Mouse (Mus musculus) kidney, embryonic 14.5 days (tissue): ENCODE results near the gene Hddc3. TPM values are rescaled to one million over a fixed set of nuclear protein-coding genes. Genes with fewer than 3 reads are reported as not detected.
A peak's percentile ranks its signal among the peaks of the same experiment; 100 is the strongest.

Source experiments
- ATAC-seq: fragments of 200-750 bp; cut with Nextera tagmentation; 2 replicates; pipeline ENCODE4 v1.8.0; 2017; ENCODE audit warnings: moderate number of reproducible peaks, mild to moderate bottlenecking, moderate TSS enrichment, moderate library complexity; ENCODE audit not compliant: low FRiP score, low TSS enrichment
- H3K27ac ChIP-seq: fragments of 300-500 bp; sonication (generic); 2 replicates; pipeline ENCODE4 v1.5.1; 2014; ENCODE audit warnings: low read depth, mild to moderate bottlenecking, low read length, moderate library complexity, mixed read lengths
- H3K27me3 ChIP-seq: fragments of 300-500 bp; sonication (generic); 2 replicates; pipeline ENCODE4 v1.6.1; 2014; ENCODE audit warnings: mild to moderate bottlenecking, low read length; ENCODE audit not compliant: control insufficient read depth, insufficient read depth
- H3K36me3 ChIP-seq: fragments of 300-500 bp; sonication (generic); 2 replicates; pipeline ENCODE4 v1.6.1; 2014; ENCODE audit warnings: low read length, mixed read lengths; ENCODE audit not compliant: control insufficient read depth, insufficient read depth
- H3K4me1 ChIP-seq: fragments of 300-500 bp; sonication (generic); 2 replicates; pipeline ENCODE4 v1.6.1; 2014; ENCODE audit warnings: low read length, mixed read lengths; ENCODE audit not compliant: control insufficient read depth, insufficient read depth
- H3K4me2 ChIP-seq: fragments of 300-500 bp; sonication (generic); replicated peaks from 2 replicates; pipeline ENCODE4 v1.6.1; 2014; ENCODE audit warnings: low read depth, mild to moderate bottlenecking, low read length
- H3K4me3 ChIP-seq: fragments of 300-500 bp; sonication (generic); 2 replicates; pipeline ENCODE4 v1.5.1; 2014; ENCODE audit warnings: mild to moderate bottlenecking, low read length
- H3K9ac ChIP-seq: fragments of 300-500 bp; sonication (generic); 2 replicates; pipeline ENCODE4 v1.6.1; 2014; ENCODE audit warnings: low read depth, mild to moderate bottlenecking, low read length, moderate library complexity
- H3K9me3 ChIP-seq: fragments of 300-500 bp; sonication (generic); 2 replicates; pipeline ENCODE4 v1.6.1; 2016; ENCODE audit warnings: low read length; ENCODE audit not compliant: control insufficient read depth
- WGBS: fragments of 180-500 bp; shearing (Covaris S2); extraction: QIAGEN DNeasy Blood & Tissue Kit; methylation state at CpG from one replicate; pipeline ENCODE4 v1.1.7; 2014; 5-methylcytosine and 5-hydroxymethylcytosine counted together
- polyA plus RNA-seq: library from polyadenylated mRNA; unstranded; fragments of >200 nt; fragmentation: Nextera tagmentation; extraction: Ambion mirVana; gene quantifications from 2 replicates; pipeline ENCODE4 v1.2.1, GENCODE M21; 2014

Hddc3 gene
- polyA plus RNA-seq, 1 experiment from 2014 or later: 19.9 TPM

DNA sequence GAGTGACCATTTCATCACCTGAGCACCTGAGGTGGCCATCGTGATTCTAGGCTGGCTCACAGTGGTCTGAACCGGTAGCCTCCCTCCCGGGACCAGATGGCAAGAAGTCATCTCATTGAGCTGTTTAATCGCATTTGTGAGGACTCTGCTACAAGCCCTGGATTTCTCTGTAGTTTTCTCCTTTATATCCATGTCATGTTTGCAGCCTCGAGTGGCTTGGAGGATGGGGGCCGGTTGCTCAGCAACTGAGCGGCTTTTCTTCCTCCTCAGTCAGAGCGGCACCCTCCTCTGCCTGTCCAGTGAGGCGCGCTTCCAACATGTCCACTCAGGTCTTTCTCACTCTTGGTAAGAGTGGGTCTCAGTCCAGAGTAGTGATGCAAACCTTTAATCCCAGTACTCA lies 33.3 kb downstream of the Hddc3 start:
- Histone ChIP-seq H3K4me1 (no peaks in the 10 kb centered on the region), H3K36me3 (0 out of 2 replicates have a peak, but pooled peaks cover 3% of the 10 kb centered on the region), H3K27ac (no peak overlapping the region), H3K27me3 (no peaks in the 10 kb centered on the region), H3K9ac (no peak overlapping the region), H3K4me2 (no peak overlapping the region), H3K4me3 (no peak overlapping the region), H3K9me3 (no peaks in the 10 kb centered on the region)
- no peak for ATAC-seq
- WGBS: 82% methylated on average over 10 of the region's 10 CpGs

GRCm38 (mm10) chr7:80377471-80377870 lies 34.6 kb downstream of the Hddc3 start:
- no peak for ATAC-seq
- 27% methylated on average over 6 of the region's 6 CpGs for WGBS
- Histone ChIP-seq H3K4me1 (no peaks in the 10 kb centered on the region), H3K27ac (no peak overlapping the region), H3K4me3 (no peak overlapping the region), H3K4me2 (no peak overlapping the region), H3K9me3 (no peaks in the 10 kb centered on the region), H3K27me3 (no peaks in the 10 kb centered on the region), H3K36me3 (peaks cover 3% of the 10 kb centered on the region; the same call in 1 of the 2 replicates), H3K9ac (no peak overlapping the region)

DNA sequence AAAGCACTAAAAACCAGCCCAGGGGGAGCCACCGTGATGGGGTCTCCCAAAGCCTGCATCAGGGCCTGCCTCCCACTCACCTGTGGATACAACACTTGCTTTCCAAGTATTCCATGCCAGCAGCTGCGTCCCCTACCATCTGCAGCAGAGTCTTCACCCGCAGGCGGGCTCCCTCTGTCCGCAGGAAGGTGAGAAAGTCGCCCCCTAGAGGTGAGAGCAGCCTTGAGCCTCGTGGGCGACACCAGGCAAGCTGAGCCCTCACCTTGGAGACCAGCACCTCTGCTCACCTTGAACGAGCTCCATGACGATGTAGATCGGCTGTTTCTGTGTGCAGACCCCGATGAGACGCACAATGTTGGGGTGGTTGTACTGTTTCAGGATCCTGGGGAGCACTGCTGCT lies 36.6 kb downstream of the Hddc3 start:
- H3K9me3 ChIP-seq: no peaks in the 10 kb centered on the region
- H3K36me3 ChIP-seq: peaks cover 7% of the 10 kb centered on the region; the same call in 1 of the 2 replicates
- no peaks in the 10 kb centered on the region for H3K27me3 ChIP-seq
- H3K4me3 ChIP-seq: no peak overlapping the region
- H3K9ac ChIP-seq: no peak overlapping the region
- no peaks in the 10 kb centered on the region for H3K4me1 ChIP-seq
- 73% methylated on average over 13 of the region's 13 CpGs for WGBS
- H3K4me2 ChIP-seq: no peak overlapping the region
- H3K27ac ChIP-seq: no peak overlapping the region
- no peak for ATAC-seq

GRCm38 (mm10) chr7:80382919-80383318 lies 40.0 kb downstream of the Hddc3 start:
- H3K27ac ChIP-seq: no peak overlapping the region
- H3K4me2 ChIP-seq: no peak overlapping the region
- H3K4me1 ChIP-seq: peaks cover under 1% of the 10 kb centered on the region; the same call in 1 of the 2 replicates
- H3K9ac ChIP-seq: no peak overlapping the region
- no peaks in the 10 kb centered on the region for H3K9me3 ChIP-seq
- peaks cover 7% of the 10 kb centered on the region; the same call in 1 of the 2 replicates for H3K36me3 ChIP-seq
- no peaks in the 10 kb centered on the region for H3K27me3 ChIP-seq
- WGBS: 66% methylated on average over 11 of the region's 11 CpGs
- no peak for ATAC-seq
- no peak overlapping the region for H3K4me3 ChIP-seq

DNA sequence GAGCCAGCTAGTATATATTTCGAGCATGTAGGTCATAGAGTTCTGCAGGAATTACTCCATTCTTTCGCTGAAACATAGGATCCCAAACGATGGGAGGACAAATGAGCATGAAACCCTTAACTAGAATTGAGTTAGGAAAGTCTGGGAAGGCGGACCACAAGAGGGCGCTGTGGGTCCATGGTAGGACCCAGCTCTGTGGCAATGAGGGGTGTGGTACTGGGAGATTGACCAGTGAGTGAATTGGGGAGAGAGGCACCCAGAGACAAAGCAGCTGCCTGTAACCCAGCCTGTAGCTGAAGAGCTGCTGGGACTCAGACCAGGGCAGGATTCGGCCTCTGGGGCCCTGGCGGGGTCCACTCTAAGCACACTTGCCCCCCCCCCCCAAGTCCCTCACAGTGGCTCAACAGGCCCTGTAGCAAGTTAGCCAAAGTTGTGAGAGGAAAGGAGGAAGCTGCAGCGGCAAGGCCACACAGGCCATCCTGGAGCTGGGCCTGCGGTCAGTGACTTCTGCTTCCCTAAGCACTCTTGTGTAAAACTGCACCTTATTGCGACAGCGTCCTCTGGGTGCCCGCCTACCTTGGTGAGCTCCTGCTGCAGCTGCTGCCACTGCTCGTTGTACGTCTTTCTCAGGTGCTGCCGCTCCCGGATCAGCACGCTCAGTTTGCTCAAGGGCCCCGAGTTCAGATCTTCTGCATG lies 43.5 kb downstream of the Hddc3 start:
- peak overlapping the region; percentile 23; the same call in 1 of the 2 replicates for H3K9ac ChIP-seq
- H3K36me3 ChIP-seq: peaks cover 20% of the 10 kb centered on the region
- H3K27me3 ChIP-seq: no peaks in the 10 kb centered on the region
- H3K4me1 ChIP-seq: peaks cover 7% of the 10 kb centered on the region; the same call in 1 of the 2 replicates
- 31% methylated on average over 18 of the region's 18 CpGs for WGBS
- ATAC-seq: peak; percentile 71
- H3K4me2 ChIP-seq: peak overlapping the region; percentile 59
- peak overlapping the region; percentile 30 for H3K4me3 ChIP-seq
- no peaks in the 10 kb centered on the region for H3K9me3 ChIP-seq
- H3K27ac ChIP-seq: peak overlapping the region; percentile 30; the same call in 1 of the 2 replicates

GRCm38 (mm10) chr7:80387033-80387632 lies 44.2 kb downstream of the Hddc3 start:
- Histone ChIP-seq H3K36me3 (peaks cover 27% of the 10 kb centered on the region), H3K27me3 (no peaks in the 10 kb centered on the region), H3K27ac (peak overlapping the region; percentile 75), H3K4me2 (peak overlapping the region; percentile 59), H3K4me1 (peaks cover 7% of the 10 kb centered on the region; the same call in 1 of the 2 replicates), H3K4me3 (peak overlapping the region; percentile 30), H3K9ac (peak overlapping the region; percentile 66), H3K9me3 (no peaks in the 10 kb centered on the region)
- WGBS: 31% methylated on average over 17 of the region's 17 CpGs
- ATAC-seq: no peak

GRCm38 (mm10) chr7:80387633-80388543 lies 45.0 kb downstream of the Hddc3 start, which contains the start of gene Fes:
Gene Fes (minus strand): TSS chr7:80387946.
- Histone ChIP-seq H3K27ac (peak within 1 kb of the TSS; percentile 75), H3K4me3 (peak within 1 kb of the TSS; percentile 30), H3K9me3 (no peaks in the 10 kb centered on the region), H3K4me1 (peaks cover 7% of the 10 kb centered on the region; the same call in 1 of the 2 replicates), H3K9ac (peak within 1 kb of the TSS; percentile 66), H3K36me3 (peaks cover 33% of the 10 kb centered on the region), H3K27me3 (no peaks in the 10 kb centered on the region), H3K4me2 (peak within 1 kb of the TSS; percentile 59)
- WGBS: 7% methylated on average over 33 of the region's 33 CpGs
- peak; percentile 61 for ATAC-seq

- Histone ChIP-seq H3K4me1 (peaks cover 7% of the 10 kb centered on the region; the same call in 1 of the 2 replicates), H3K4me2 (no peak overlapping the region), H3K27me3 (no peaks in the 10 kb centered on the region), H3K9ac (no peak overlapping the region), H3K27ac (no peak overlapping the region), H3K4me3 (no peak overlapping the region), H3K9me3 (no peaks in the 10 kb centered on the region), H3K36me3 (peaks cover 65% of the 10 kb centered on the region)
- WGBS: 93% methylated on average over 15 of the region's 15 CpGs
- ATAC-seq: no peak
These were observed 49.2 kb downstream of the Hddc3 start for GRCm38 (mm10) chr7:80392119-80392518.
